Mouse (Mus musculus) G1E-ER4 (cell line): ENCODE results near the gene Csmd2. TPM values are rescaled to one million over a fixed set of nuclear protein-coding genes. Genes with fewer than 3 reads are reported as not detected.

ENCODE experiments used
- GATA1 ChIP-seq: IDR thresholded peaks from one replicate; pipeline ENCODE4 v1.8.0; 2012; ENCODE audit warnings: low read length, inconsistent platforms
- polyA plus RNA-seq: library from polyadenylated mRNA; stranded (reverse); fragments of >175 nt; gene quantifications from 2 replicates; pipeline ENCODE4 v1.2.3, GENCODE M21; 2012

Gene Csmd2
- polyA plus RNA-seq, 1 experiment: not detected

- no peak for TF ChIP-seq GATA1
Observed at GRCm38 (mm10) chr4:128615761-128616160, 628.1 kb downstream of the Csmd2 start.

Other genes with a start within 250 kb of the Csmd2 start
- gene CK137956, start 16.9 kb upstream of the Csmd2 start, polyA plus RNA-seq: not detected in 2 replicates